Mouse (Mus musculus) kidney, embryonic 15.5 days (tissue): ENCODE measurements around the gene Pan2. TPM values are rescaled to one million over a fixed set of nuclear protein-coding genes. Genes with fewer than 3 reads are reported as not detected.
"Not testable (repeated sequence)": the region's sequence is repeated elsewhere in the genome, so short reads cannot be mapped to it uniquely, and the experiment has no call there.

Experiments used
- ATAC-seq: fragments of 200-750 bp; cut with Nextera tagmentation; replicated peaks from 2 replicates; pipeline ENCODE4 v1.8.0; 2017; ENCODE audit warnings: moderate TSS enrichment; ENCODE audit not compliant: low FRiP score
- H3K27ac ChIP-seq: fragments of 300-500 bp; sonication (generic); 2 replicates; pipeline ENCODE4 v1.5.1; 2015; ENCODE audit warnings: mild to moderate bottlenecking, inconsistent platforms
- H3K27me3 ChIP-seq: fragments of 300-500 bp; sonication (generic); 2 replicates; pipeline ENCODE4 v1.6.1; 2015; ENCODE audit warnings: inconsistent platforms
- H3K36me3 ChIP-seq: fragments of 300-500 bp; sonication (generic); 2 replicates; pipeline ENCODE4 v1.6.1; 2015; ENCODE audit warnings: inconsistent platforms
- H3K4me1 ChIP-seq: fragments of 300-500 bp; sonication (generic); 2 replicates; pipeline ENCODE4 v1.6.1; 2015; ENCODE audit warnings: inconsistent platforms
- H3K4me2 ChIP-seq: fragments of 300-500 bp; sonication (generic); 2 replicates; pipeline ENCODE4 v1.6.1; 2015; ENCODE audit warnings: moderate library complexity, mild to moderate bottlenecking, inconsistent platforms
- H3K4me3 ChIP-seq: fragments of 300-500 bp; sonication (generic); replicated peaks from 2 replicates; pipeline ENCODE4 v1.5.1; 2015; ENCODE audit warnings: mild to moderate bottlenecking, inconsistent platforms
- H3K9ac ChIP-seq: fragments of 300-500 bp; sonication (generic); 2 replicates; pipeline ENCODE4 v1.6.1; 2015; ENCODE audit warnings: mild to moderate bottlenecking, inconsistent platforms
- H3K9me3 ChIP-seq: fragments of 300-500 bp; sonication (generic); replicated peaks from 2 replicates; pipeline ENCODE4 v1.6.1; 2016; ENCODE audit warnings: inconsistent platforms
- WGBS: fragments of 180-500 bp; shearing (Covaris S2); methylation state at CpG from one replicate; pipeline ENCODE4 v1.1.7; 2015; ENCODE audit warnings: mixed read lengths; 5-methylcytosine and 5-hydroxymethylcytosine counted together
- polyA plus RNA-seq: library from polyadenylated mRNA; unstranded; fragments of >200 nt; fragmentation: Nextera tagmentation; extraction: Ambion mirVana; gene quantifications from 2 replicates; pipeline ENCODE4 v1.2.1, GENCODE M21; 2015

Pan2 gene
- polyA plus RNA-seq, 1 experiment from 2014 or later: 41.7 TPM

DNA sequence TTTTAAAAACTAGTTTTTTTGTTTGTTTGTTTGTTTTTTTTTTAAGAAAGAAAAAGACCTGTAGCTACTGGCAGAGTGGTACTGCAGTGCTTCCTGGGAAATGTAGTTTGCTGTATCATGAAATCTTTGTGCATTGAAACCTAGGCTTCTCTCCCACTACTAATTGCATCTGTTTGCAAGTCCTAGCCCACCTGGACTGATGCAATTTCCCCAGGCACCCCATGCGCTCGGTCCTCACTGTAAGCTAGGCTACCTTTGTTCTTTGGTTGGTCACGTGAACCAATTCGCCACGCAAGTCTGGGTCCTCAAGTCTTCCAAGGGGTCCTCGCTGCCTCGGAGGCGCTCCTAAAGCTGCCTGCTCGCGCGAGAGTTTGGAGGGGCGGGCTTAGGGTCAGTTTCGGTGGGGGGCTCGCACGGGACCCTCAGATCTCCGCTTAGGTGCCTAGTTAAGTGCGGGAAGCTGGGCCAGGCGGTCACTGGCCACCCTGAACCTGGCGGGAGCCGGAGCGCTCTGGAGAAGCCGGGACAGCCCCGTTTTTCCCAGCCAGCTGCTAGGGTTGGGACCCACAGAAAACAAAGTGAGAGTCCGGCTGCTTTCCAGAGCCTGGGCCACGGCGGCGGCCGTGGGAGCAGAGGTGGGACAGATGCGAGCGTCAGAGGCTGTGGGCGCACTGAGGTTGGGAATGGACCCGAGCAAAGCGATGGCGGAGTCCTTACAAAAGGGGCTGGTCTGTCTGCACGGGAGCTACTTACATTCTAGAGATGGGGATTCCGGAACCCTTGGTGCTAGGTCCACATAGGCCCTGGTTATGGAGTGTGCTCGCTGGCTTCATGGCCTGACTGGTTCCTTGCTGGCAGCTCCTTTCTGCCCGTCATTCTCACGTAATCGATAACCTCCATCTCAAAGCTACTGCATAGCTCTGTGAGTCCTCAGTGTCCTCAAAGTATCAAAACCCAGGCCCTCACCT is 19.3 kb downstream of the Pan2 start, which contains the start of gene Cnpy2:
Cnpy2 (plus strand) TSS at position 319 of the 968 bp plus-strand sequence.
- H3K4me2 ChIP-seq: peak within 1 kb of the TSS; percentile 84
- H3K27me3 ChIP-seq: no peaks in the 10 kb centered on the region
- H3K9me3 ChIP-seq: no peaks in the 10 kb centered on the region
- H3K9ac ChIP-seq: peak within 1 kb of the TSS; percentile 89
- WGBS: under 1% methylated on average over 40 of the region's 40 CpGs
- peak; percentile 93 for ATAC-seq
- peaks cover 68% of the 10 kb centered on the region for H3K36me3 ChIP-seq
- peak within 1 kb of the TSS; percentile 96 for H3K27ac ChIP-seq
- H3K4me3 ChIP-seq: peak within 1 kb of the TSS; percentile 67
- H3K4me1 ChIP-seq: peaks cover 18% of the 10 kb centered on the region

DNA sequence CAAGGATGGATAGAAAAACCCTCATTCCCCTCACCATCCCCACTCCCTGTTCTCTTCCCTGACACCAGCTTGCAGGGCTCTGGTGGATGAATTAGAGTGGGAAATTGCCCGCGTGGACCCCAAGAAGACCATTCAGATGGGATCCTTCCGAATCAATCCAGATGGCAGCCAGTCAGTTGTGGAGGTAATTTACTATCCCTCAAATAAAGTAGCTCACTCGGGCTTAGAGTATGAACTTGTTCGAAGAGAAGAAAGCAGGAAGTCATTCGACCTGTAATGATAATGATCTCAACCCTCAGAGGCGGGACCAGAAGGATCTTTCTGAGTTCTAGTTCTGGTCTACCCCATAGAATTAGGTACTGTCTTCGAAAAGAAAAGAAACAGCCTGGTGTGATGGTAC is 20.4 kb downstream of the Pan2 start:
- 52% methylated on average over 8 of the region's 8 CpGs for WGBS
- ATAC-seq: no peak
- peak overlapping the region; percentile 67 for H3K4me3 ChIP-seq
- peak overlapping the region; percentile 84 for H3K4me2 ChIP-seq
- H3K4me1 ChIP-seq: peaks cover 18% of the 10 kb centered on the region
- peak overlapping the region; percentile 89 for H3K9ac ChIP-seq
- H3K9me3 ChIP-seq: no peaks in the 10 kb centered on the region
- H3K27ac ChIP-seq: peak overlapping the region; percentile 96
- no peaks in the 10 kb centered on the region for H3K27me3 ChIP-seq
- H3K36me3 ChIP-seq: peaks cover 68% of the 10 kb centered on the region

DNA sequence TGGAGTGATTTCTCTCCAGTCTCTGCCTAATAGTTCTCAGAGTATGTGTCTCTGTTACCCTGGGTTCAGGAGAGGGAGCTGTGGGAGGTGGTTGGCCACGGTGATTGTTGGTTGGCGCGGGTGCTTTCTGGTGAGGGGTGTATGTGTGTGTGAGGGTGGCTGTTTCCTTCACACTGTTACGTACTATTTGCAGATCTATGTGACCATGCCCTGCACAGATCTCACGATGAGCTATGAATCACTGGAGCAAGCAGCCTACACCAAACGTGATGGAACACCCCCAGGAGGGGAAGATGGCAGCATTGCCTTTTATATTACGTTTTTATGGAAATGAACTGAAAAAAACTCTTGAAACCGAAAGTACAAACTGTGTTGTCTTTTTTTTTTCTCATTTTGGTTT is 23.7 kb downstream of the Pan2 start:
- H3K9ac ChIP-seq: no peak overlapping the region
- peaks cover 52% of the 10 kb centered on the region for H3K36me3 ChIP-seq
- no peak overlapping the region for H3K4me2 ChIP-seq
- H3K27me3 ChIP-seq: no peaks in the 10 kb centered on the region
- no peak overlapping the region for H3K4me3 ChIP-seq
- H3K4me1 ChIP-seq: peaks cover 13% of the 10 kb centered on the region
- H3K27ac ChIP-seq: no peak overlapping the region
- no peaks in the 10 kb centered on the region for H3K9me3 ChIP-seq
- WGBS: 94% methylated on average over 8 of the region's 8 CpGs
- no peak for ATAC-seq

DNA sequence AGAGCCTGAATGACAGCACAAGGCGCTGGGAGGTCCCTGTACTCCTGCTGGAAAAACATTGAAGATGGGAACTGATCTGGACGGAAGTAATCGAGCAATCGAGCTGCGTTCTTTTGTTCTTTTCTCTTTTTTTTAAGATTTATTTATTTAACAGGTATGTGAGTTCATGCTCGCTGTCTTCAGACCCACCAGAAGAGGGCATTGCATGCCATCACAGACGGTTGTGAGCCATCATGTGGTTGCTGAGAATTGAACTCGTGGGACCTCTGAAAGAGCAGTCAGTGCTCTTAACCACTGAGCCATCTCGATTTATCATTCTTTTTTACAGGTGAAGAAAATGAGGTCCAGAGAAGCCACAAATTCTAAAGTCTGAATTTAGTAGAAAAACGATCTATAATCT is 24.5 kb downstream of the Pan2 start:
- Histone ChIP-seq H3K27me3 (no peaks in the 10 kb centered on the region), H3K4me2 (no peak overlapping the region), H3K4me3 (no peak overlapping the region), H3K36me3 (peaks cover 52% of the 10 kb centered on the region), H3K4me1 (peaks cover 13% of the 10 kb centered on the region), H3K9me3 (no peaks in the 10 kb centered on the region), H3K9ac (no peak overlapping the region), H3K27ac (no peak overlapping the region)
- no peak for ATAC-seq
- WGBS: 90% methylated on average over 10 of the region's 10 CpGs

DNA sequence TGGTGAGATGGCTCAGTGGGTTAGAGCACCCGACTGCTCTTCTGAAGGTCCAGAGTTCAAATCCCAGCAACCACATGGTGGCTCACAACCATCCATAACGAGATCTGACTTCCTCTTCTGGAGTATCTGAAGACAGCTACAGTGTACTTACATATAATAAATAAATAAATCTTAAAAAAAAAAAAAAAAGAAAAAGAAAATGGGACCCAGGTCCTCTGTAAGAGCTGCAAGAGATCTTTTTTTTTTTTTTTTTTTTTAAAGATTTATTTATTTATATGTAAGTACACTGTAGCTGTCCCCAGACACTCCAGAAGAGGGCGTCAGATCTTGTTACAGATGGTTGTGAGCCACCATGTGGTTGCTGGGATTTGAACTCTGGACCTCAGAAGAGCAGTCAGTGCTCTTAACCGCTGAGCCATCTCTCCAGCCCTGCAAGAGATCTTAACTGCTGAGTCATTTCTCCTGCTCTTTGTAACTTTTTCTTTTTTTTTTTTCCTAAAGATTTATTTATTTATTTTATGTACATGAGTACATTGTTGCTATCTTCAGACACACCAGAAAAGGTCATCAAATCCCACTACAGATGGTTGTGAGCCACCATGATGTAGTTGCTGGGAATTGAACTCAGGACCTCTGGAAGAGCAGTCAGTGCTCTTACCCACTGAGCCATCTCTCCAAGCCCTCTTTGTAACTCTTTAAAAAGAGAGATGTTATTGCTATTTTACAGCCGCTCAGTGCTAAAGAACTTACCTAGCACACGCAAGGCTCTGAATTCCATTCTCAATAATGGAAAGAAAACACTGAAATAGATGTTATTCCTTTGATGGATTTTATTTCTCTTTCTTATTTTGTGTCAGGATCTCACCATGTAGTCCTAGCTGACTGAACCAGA is 29.5 kb downstream of the Pan2 start:
- H3K9ac ChIP-seq, ATAC-seq, H3K27ac ChIP-seq, H3K27me3 ChIP-seq, H3K4me2 ChIP-seq, H3K9me3 ChIP-seq, H3K4me3 ChIP-seq: not testable (repeated sequence)
- Histone ChIP-seq H3K36me3 (peaks cover 19% of the 10 kb centered on the region), H3K4me1 (peaks cover 14% of the 10 kb centered on the region)
- WGBS: 76% methylated on average over 6 of the region's 6 CpGs

- Histone ChIP-seq H3K36me3 (peaks cover 11% of the 10 kb centered on the region), H3K4me1 (peaks cover 35% of the 10 kb centered on the region), H3K27me3 (no peaks in the 10 kb centered on the region), H3K4me3 (no peak overlapping the region), H3K9me3 (no peaks in the 10 kb centered on the region), H3K9ac (no peak overlapping the region), H3K27ac (no peak overlapping the region), H3K4me2 (no peak overlapping the region)
- no peak for ATAC-seq
- 1% methylated on average over 4 of the region's 4 CpGs for WGBS
Observed at GRCm38 (mm10) chr10:128335582-128335981, 32.4 kb downstream of the Pan2 start.

DNA sequence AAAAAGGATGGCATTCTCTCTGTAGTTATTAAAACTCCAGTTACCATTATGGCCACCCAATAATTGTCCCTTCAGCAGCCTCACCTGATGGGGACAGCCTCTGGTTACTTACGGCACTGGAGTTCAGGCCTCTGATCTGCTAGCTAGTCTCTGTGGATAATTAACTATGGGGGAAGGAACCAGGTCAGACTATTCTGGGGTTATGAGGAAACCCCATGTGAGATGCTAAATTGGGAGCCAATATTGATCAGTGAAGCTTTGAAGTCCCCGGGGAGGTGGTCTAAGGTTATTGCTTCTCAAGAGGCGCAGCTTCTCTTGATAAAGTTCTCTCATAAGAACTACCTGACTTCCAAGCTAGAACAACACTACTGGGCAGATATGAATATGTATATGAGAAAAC is 33.1 kb downstream of the Pan2 start:
- no peak overlapping the region for H3K27ac ChIP-seq
- H3K9me3 ChIP-seq: no peaks in the 10 kb centered on the region
- H3K9ac ChIP-seq: no peak overlapping the region
- 0 out of 2 replicates have a peak overlapping the region, but pooled peaks have one; percentile 72 for H3K4me3 ChIP-seq
- peaks cover 11% of the 10 kb centered on the region for H3K36me3 ChIP-seq
- peaks cover 35% of the 10 kb centered on the region for H3K4me1 ChIP-seq
- 79% methylated on average over 3 of the region's 3 CpGs for WGBS
- no peak overlapping the region for H3K4me2 ChIP-seq
- no peaks in the 10 kb centered on the region for H3K27me3 ChIP-seq
- no peak for ATAC-seq

DNA sequence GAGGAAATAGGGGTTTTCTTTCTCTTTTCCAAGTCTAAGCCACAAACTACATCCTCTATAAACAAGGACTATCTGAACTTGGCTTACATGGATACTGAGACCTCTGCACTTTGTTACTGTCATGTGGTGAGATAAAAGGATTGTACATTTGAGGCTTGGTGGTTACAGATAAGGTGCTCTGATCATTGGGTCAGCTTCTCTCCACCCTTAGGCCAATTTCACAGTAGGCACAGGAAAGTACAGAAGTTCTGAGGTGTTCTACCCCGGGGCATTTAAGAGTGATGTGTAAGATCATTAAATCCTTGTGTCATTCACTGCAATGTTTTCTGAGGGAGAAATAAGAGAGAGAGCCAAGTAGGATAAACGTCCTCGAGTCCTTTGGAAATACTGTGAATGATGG is 33.5 kb downstream of the Pan2 start:
- peak overlapping the region; percentile 65 for H3K4me2 ChIP-seq
- H3K36me3 ChIP-seq: peaks cover 11% of the 10 kb centered on the region
- no peaks in the 10 kb centered on the region for H3K27me3 ChIP-seq
- no peak for ATAC-seq
- peaks cover 35% of the 10 kb centered on the region for H3K4me1 ChIP-seq
- no peak overlapping the region for H3K9ac ChIP-seq
- no peaks in the 10 kb centered on the region for H3K9me3 ChIP-seq
- 82% methylated on average over 3 of the region's 3 CpGs for WGBS
- H3K27ac ChIP-seq: peak overlapping the region; percentile 96
- peak overlapping the region; percentile 72 for H3K4me3 ChIP-seq

DNA sequence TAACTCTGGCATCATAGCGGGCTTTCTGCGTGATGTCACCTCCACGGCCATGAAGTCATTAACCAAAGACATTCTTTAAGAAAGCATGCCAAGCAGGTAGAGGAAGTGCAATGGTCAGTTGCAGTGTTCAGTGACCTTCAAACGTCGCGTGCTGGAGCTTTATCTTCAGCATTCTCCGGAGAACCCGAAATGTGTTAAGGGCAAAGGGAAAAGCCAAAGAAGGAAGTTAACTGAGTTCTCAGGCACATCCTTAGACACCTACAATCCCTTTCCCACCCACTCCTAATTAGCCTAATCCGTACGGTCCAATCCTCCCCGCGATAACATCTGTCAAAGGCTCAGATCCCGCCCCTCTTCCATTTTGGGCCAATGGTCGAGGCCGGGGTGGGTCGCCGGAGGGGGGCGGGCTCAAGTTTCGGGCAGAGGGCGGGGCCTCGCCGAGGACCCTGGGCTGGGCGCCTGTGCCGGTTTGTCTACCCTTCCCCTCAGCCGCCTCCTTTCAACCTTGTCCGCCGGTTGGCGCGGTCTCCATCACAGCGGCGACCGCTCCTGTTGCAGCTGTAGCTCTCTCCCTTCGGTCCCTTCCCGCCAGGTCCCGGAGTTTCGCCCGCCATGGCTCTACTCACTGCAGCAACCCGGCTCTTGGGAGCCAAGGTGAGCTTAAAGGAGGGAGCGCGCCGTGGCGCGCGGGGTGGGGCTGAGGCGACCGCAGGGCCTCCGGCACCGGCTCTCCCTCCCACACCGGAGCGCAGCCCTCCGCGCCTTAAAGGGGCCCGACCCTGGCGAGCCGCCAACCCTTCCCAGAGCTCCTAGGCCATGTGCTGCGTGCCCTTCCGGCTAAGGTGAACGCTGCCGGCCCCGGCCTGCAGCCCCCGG is 34.4 kb downstream of the Pan2 start, which contains the start of gene Cs:
Cs (plus strand) TSS at position 429 of the 876 bp plus-strand sequence.
- WGBS: under 1% methylated on average over 61 of the region's 61 CpGs
- Histone ChIP-seq H3K36me3 (peaks cover 11% of the 10 kb centered on the region), H3K4me2 (peak within 1 kb of the TSS; percentile 77), H3K9ac (peak within 1 kb of the TSS; percentile 66), H3K27ac (peak within 1 kb of the TSS; percentile 96), H3K9me3 (no peaks in the 10 kb centered on the region), H3K4me1 (peaks cover 35% of the 10 kb centered on the region), H3K4me3 (peak within 1 kb of the TSS; percentile 72), H3K27me3 (no peaks in the 10 kb centered on the region)
- ATAC-seq: peak; percentile 98

- Histone ChIP-seq H3K4me1 (peaks cover 37% of the 10 kb centered on the region), H3K4me2 (peak overlapping the region; percentile 77), H3K9ac (peak overlapping the region; percentile 66), H3K27me3 (no peaks in the 10 kb centered on the region), H3K9me3 (no peaks in the 10 kb centered on the region), H3K36me3 (peaks cover 11% of the 10 kb centered on the region), H3K4me3 (peak overlapping the region; percentile 72), H3K27ac (peak overlapping the region; percentile 96)
- 15% methylated on average over 5 of the region's 5 CpGs for WGBS
- ATAC-seq: no peak
Observed at GRCm38 (mm10) chr10:128338415-128338814, 35.3 kb downstream of the Pan2 start.

GRCm38 (mm10) chr10:128338948-128339347 is 35.8 kb downstream of the Pan2 start:
- Histone ChIP-seq H3K4me3 (peak overlapping the region; percentile 72), H3K9ac (peak overlapping the region; percentile 66; the same call in 1 of the 2 replicates), H3K36me3 (peaks cover 11% of the 10 kb centered on the region), H3K27me3 (no peaks in the 10 kb centered on the region), H3K9me3 (no peaks in the 10 kb centered on the region), H3K27ac (no peak overlapping the region), H3K4me2 (peak overlapping the region; percentile 77), H3K4me1 (peaks cover 42% of the 10 kb centered on the region)
- WGBS: 60% methylated on average over 2 of the region's 2 CpGs
- ATAC-seq: no peak
